Mouse (Mus musculus) kidney, embryonic 15.5 days (tissue): Measurements from ENCODE around the gene Pou2f3. TPM values are rescaled to one million over a fixed set of nuclear protein-coding genes. Genes with fewer than 3 reads are reported as not detected.
A peak's percentile ranks its signal among the peaks of the same experiment; 100 is the strongest.

ENCODE experiments used
- ATAC-seq: fragments of 200-750 bp; cut with Nextera tagmentation; replicated peaks from 2 replicates; pipeline ENCODE4 v1.8.0; 2017; ENCODE audit warnings: moderate TSS enrichment; ENCODE audit not compliant: low FRiP score
- H3K27ac ChIP-seq: fragments of 300-500 bp; sonication (generic); 2 replicates; pipeline ENCODE4 v1.5.1; 2015; ENCODE audit warnings: mild to moderate bottlenecking, inconsistent platforms
- H3K27me3 ChIP-seq: fragments of 300-500 bp; sonication (generic); 2 replicates; pipeline ENCODE4 v1.6.1; 2015; ENCODE audit warnings: inconsistent platforms
- H3K36me3 ChIP-seq: fragments of 300-500 bp; sonication (generic); 2 replicates; pipeline ENCODE4 v1.6.1; 2015; ENCODE audit warnings: inconsistent platforms
- H3K4me1 ChIP-seq: fragments of 300-500 bp; sonication (generic); 2 replicates; pipeline ENCODE4 v1.6.1; 2015; ENCODE audit warnings: inconsistent platforms
- H3K4me2 ChIP-seq: fragments of 300-500 bp; sonication (generic); 2 replicates; pipeline ENCODE4 v1.6.1; 2015; ENCODE audit warnings: moderate library complexity, mild to moderate bottlenecking, inconsistent platforms
- H3K4me3 ChIP-seq: fragments of 300-500 bp; sonication (generic); replicated peaks from 2 replicates; pipeline ENCODE4 v1.5.1; 2015; ENCODE audit warnings: mild to moderate bottlenecking, inconsistent platforms
- H3K9ac ChIP-seq: fragments of 300-500 bp; sonication (generic); 2 replicates; pipeline ENCODE4 v1.6.1; 2015; ENCODE audit warnings: mild to moderate bottlenecking, inconsistent platforms
- H3K9me3 ChIP-seq: fragments of 300-500 bp; sonication (generic); replicated peaks from 2 replicates; pipeline ENCODE4 v1.6.1; 2016; ENCODE audit warnings: inconsistent platforms
- WGBS: fragments of 180-500 bp; shearing (Covaris S2); methylation state at CpG from one replicate; pipeline ENCODE4 v1.1.7; 2015; ENCODE audit warnings: mixed read lengths; 5-methylcytosine and 5-hydroxymethylcytosine counted together
- polyA plus RNA-seq: library from polyadenylated mRNA; unstranded; fragments of >200 nt; fragmentation: Nextera tagmentation; extraction: Ambion mirVana; gene quantifications from 2 replicates; pipeline ENCODE4 v1.2.1, GENCODE M21; 2015

Pou2f3 gene
- 0.17 TPM in 1 of 2 replicates, not detected in the other for polyA plus RNA-seq

DNA sequence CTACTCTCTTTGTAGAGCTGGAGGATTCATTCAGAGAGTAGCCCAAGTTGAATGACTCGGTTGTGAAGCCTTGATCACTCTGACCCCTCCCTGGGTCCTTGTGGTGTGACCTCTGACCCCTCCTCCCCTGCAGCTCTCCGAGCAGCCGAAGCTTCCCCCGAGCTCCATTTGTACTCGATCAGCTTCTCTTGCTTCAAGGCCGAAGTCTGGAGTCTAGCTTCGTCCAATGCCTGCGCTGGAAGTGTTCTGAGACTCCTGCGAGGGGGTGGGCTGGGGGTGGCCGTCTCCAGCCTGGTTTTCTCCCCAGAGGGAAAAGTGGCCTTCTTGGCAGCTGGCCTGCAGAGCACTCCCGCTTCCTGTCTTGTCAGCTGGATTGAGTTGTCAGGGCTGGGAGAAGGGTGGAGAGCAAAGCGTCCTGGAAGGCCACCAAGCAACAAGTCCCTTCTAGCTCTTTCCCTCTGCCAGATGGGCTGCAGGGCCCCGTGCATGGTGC, at the start of gene Pou2f3:
TSS of gene Pou2f3 (minus strand) at position 180 of the 493 bp plus-strand sequence.
- H3K36me3 ChIP-seq = no peaks in the 10 kb centered on the region
- H3K9ac ChIP-seq = no peak within 1 kb of the TSS
- 8% methylated on average over 13 of the region's 13 CpGs for WGBS
- no peak within 1 kb of the TSS for H3K4me3 ChIP-seq
- peak within 1 kb of the TSS; percentile 79 for H3K27ac ChIP-seq
- peak within 1 kb of the TSS; percentile 37 for H3K4me2 ChIP-seq
- H3K4me1 ChIP-seq = peaks cover 23% of the 10 kb centered on the region
- no peaks in the 10 kb centered on the region for H3K9me3 ChIP-seq
- H3K27me3 ChIP-seq = peaks cover 21% of the 10 kb centered on the region
- ATAC-seq = peak; percentile 74

DNA sequence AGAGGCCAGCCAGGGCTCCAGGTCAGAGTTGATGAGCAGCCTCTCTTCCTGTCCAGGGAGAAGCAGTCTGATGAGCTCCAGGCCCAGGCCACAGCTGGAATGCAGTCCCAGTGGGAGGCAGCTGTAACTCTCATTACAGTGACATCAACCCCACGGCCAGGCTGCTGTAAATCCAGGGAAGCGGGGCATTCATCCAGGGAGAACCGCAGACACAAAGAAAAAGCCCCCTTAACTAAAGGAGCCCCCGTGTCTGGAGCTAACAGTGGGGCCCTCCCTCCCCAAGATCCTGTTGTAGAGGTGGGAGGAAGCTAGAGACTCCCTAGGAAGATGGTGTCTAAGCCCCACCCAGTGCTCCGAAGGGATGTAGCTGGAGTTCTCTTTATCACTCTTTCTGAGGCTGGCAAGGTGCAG, 43.1 kb upstream of the Pou2f3 start:
- peak; percentile 88 for ATAC-seq
- H3K27me3 ChIP-seq = no peaks in the 10 kb centered on the region
- H3K27ac ChIP-seq = peak overlapping the region; percentile 90
- peak overlapping the region; percentile 23; the same call in 1 of the 2 replicates for H3K4me2 ChIP-seq
- H3K36me3 ChIP-seq = no peaks in the 10 kb centered on the region
- H3K4me1 ChIP-seq = peaks cover 34% of the 10 kb centered on the region
- WGBS = 8% methylated on average over 5 of the region's 5 CpGs
- H3K9me3 ChIP-seq = no peaks in the 10 kb centered on the region
- no peak overlapping the region for H3K9ac ChIP-seq
- no peak overlapping the region for H3K4me3 ChIP-seq

DNA sequence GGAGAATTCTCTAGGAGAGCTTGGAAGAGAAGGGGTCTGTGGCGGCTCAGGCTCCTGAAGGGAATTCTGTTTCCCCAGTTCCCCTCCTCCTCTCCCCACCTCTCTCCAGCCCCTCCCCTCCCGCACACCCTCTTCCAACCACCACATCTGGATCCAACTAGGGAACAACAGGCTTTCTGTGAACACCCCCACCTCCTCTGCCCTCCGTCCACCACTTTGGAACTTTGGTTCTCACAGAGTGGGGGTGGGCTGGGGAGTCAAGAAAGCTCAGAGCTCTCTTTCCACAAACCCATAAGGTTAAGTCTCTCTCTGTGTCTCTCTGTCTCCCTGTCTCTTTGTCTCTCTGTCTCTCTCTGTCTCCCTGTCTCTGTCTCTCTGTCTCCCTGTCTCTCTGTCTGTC, 42.6 kb upstream of the Pou2f3 start:
- no peak overlapping the region for H3K4me3 ChIP-seq
- H3K9ac ChIP-seq = no peak overlapping the region
- no peaks in the 10 kb centered on the region for H3K9me3 ChIP-seq
- H3K27ac ChIP-seq = peak overlapping the region; percentile 90
- no peaks in the 10 kb centered on the region for H3K36me3 ChIP-seq
- peak overlapping the region; percentile 23; the same call in 1 of the 2 replicates for H3K4me2 ChIP-seq
- peak; percentile 33; the same call in 1 of the 2 replicates for ATAC-seq
- no peaks in the 10 kb centered on the region for H3K27me3 ChIP-seq
- 39% methylated on average over 3 of the region's 3 CpGs for WGBS
- peaks cover 34% of the 10 kb centered on the region for H3K4me1 ChIP-seq

DNA sequence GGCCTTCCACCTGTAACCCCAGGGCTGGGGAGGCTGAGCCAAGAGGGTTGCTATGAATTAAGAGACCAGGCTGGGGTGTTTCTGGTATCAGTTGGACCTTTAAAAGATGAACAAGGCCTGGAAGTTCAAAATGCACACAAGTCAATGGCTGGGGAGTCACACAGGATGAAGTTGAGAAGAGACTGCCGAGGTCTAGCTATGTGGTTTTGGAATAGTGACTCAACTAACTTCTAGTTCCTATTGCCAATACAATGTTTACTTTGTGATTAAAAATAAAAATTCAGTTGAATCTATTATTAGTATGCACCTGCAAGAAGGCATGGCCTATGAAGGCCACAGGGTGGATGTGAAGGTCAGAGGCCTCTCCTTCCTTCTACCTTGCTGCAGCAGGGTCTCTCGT, 41.6 kb upstream of the Pou2f3 start:
- no peaks in the 10 kb centered on the region for H3K27me3 ChIP-seq
- H3K27ac ChIP-seq = no peak overlapping the region
- H3K9me3 ChIP-seq = no peaks in the 10 kb centered on the region
- ATAC-seq = no peak
- no peak overlapping the region for H3K4me3 ChIP-seq
- H3K4me1 ChIP-seq = peaks cover 38% of the 10 kb centered on the region
- 85% methylated on average over 2 of the region's 2 CpGs for WGBS
- no peaks in the 10 kb centered on the region for H3K36me3 ChIP-seq
- H3K9ac ChIP-seq = no peak overlapping the region
- H3K4me2 ChIP-seq = no peak overlapping the region

DNA sequence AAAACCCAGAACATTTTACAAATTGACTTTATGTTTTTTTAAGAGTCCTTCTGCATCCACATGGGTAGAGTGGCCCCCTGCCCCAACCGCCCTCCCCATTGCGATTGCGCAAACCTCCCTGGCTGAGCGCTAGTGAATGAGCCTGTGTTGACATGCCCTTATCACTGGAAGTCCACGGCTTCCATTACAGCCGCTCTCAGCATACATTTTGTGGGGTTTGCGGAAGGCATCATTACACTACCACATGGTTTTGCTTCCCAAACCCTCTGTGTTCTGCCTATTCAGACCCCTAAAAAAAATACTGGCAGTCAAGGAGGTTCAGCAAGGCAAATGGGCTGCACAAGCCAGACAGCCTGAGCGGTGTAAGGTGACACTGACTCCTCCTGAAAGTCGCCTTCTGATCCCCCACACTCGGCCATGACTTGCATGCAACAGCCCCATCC, 36.6 kb upstream of the Pou2f3 start:
- Histone ChIP-seq H3K4me1 (peaks cover 23% of the 10 kb centered on the region), H3K4me2 (peak overlapping the region; percentile 26; the same call in 1 of the 2 replicates), H3K27me3 (no peaks in the 10 kb centered on the region), H3K4me3 (no peak overlapping the region), H3K9me3 (no peaks in the 10 kb centered on the region), H3K27ac (peak overlapping the region; percentile 7; the same call in 1 of the 2 replicates), H3K9ac (no peak overlapping the region), H3K36me3 (no peaks in the 10 kb centered on the region)
- no peak for ATAC-seq
- WGBS = 26% methylated on average over 10 of the region's 10 CpGs

DNA sequence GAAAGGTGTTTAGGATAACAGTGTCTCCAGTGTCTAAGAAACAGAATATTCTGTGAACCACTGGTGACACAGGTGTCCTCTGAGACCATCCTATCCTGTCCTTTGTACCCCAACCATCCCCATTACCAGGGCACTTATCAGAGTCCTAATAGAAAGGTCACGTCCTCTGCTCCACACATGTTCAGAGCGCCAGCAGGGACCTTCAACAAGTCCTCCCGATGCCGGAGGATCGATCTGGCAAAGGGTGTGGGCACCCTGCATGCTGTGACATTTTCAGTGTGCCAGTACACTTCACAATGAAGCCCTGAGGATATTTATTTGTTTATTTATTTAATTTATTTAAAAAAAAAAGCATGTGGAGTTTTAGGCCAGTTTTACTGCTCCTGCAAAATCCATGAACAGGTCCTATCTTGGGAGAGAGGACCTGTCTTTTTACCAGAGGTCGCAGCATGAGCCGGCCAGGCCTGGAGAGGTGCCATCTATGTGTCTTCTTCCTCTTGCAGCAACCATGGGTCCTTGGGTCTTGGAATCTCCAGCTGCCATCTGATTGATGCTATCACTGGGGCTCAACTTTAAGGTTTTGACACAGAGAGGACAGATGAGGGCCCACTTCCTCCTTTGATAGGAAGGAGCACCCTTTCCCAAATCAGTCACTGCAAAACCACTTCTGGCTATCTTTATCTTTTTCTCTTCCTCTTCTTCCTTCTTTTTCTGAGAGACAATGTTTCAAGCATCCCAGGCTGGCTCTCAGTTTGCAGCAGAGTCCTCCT, 35.8 kb upstream of the Pou2f3 start:
- Histone ChIP-seq H3K27me3 (no peaks in the 10 kb centered on the region), H3K4me3 (no peak overlapping the region), H3K36me3 (no peaks in the 10 kb centered on the region), H3K4me2 (no peak overlapping the region), H3K9ac (no peak overlapping the region), H3K4me1 (peaks cover 24% of the 10 kb centered on the region), H3K9me3 (no peaks in the 10 kb centered on the region), H3K27ac (no peak overlapping the region)
- 92% methylated on average over 7 of the region's 7 CpGs for WGBS
- no peak for ATAC-seq

DNA sequence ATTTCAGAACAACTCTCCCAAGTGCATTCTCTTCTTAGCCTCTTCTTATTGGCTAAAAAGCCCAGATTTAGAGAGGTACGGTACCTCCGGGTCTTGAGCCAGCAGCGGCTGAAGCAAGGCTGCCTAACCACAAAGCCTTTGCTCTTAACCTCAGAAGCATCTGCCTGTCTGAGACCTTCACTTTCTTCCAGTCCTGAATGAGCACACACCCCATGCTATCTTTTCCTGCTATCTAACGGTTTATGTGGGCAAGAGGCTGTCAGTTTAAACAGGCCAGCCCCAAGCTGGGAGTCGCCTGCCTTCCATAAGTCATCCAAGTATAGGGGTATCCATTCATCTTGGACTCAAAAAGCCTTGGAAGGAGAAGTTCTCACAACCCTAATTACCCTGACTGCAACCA, 32.3 kb upstream of the Pou2f3 start:
- no peak overlapping the region for H3K4me3 ChIP-seq
- H3K9ac ChIP-seq = no peak overlapping the region
- no peaks in the 10 kb centered on the region for H3K27me3 ChIP-seq
- H3K27ac ChIP-seq = no peak overlapping the region
- no peaks in the 10 kb centered on the region for H3K36me3 ChIP-seq
- peaks cover 53% of the 10 kb centered on the region for H3K4me1 ChIP-seq
- 75% methylated on average over 5 of the region's 5 CpGs for WGBS
- ATAC-seq = no peak
- no peaks in the 10 kb centered on the region for H3K9me3 ChIP-seq
- H3K4me2 ChIP-seq = no peak overlapping the region

DNA sequence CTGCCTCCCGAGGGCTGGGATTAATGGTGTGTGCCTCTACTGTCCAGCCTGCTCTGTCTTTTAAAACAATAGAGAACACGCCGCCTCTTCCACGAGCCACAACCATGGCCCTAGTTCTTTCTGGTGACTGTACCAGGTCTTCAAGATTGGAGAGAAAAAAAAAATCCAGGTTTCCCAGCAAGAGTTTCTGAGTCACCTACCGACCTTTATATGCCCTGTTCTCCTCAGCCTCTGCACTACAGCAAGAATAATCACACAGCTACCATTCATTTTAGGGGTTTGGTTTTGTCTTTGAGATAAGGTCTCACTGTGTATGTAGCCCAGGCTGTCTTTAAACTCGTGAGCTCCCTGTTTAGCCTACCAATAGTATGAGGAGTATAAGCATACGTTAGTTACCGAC, 31.8 kb upstream of the Pou2f3 start:
- Histone ChIP-seq H3K27ac (no peak overlapping the region), H3K36me3 (no peaks in the 10 kb centered on the region), H3K9ac (no peak overlapping the region), H3K4me1 (peaks cover 56% of the 10 kb centered on the region), H3K4me3 (no peak overlapping the region), H3K9me3 (no peaks in the 10 kb centered on the region), H3K27me3 (no peaks in the 10 kb centered on the region), H3K4me2 (no peak overlapping the region)
- WGBS = 90% methylated on average over 8 of the region's 8 CpGs
- ATAC-seq = no peak

DNA sequence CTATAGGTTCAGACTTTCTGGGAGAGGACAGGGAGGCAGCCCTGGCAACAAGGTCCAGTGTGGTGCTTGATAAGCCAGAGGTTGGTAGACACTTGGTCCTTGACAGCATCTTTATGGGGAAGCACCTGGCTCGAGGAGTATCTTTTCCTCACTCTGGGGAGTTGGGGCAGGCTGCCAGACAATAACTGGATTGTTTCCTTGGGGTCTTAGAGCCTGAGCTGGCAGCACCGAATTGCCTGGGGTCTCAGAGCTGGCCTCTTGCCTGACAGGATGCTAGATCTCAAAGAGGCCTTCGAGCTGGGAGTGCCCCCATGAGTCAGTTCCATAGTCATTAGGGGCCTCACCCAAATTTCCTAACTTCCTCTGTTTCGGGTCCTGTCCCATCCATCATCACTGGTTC, 31.1 kb upstream of the Pou2f3 start:
- H3K4me3 ChIP-seq = no peak overlapping the region
- no peaks in the 10 kb centered on the region for H3K9me3 ChIP-seq
- H3K27ac ChIP-seq = no peak overlapping the region
- no peak overlapping the region for H3K4me2 ChIP-seq
- H3K4me1 ChIP-seq = peaks cover 58% of the 10 kb centered on the region
- H3K27me3 ChIP-seq = no peaks in the 10 kb centered on the region
- no peak for ATAC-seq
- H3K9ac ChIP-seq = no peak overlapping the region
- WGBS = 45% methylated on average over 4 of the region's 4 CpGs
- H3K36me3 ChIP-seq = no peaks in the 10 kb centered on the region

DNA sequence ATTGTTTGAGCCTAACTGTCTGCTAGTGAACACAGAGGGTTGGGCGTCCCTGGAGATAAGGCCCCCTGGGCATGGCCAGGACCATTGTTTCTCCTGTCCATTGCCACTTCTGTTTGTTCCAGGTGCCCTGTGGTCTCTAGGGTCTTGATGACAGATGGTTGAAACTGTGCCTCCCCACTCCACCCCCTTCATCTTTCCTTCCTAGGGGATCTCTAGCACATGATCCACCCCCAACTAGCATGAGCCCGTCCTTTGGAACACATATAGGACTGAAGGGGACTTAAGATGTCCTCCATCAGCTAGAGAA, 30.4 kb upstream of the Pou2f3 start:
- peaks cover 61% of the 10 kb centered on the region for H3K4me1 ChIP-seq
- H3K36me3 ChIP-seq = no peaks in the 10 kb centered on the region
- no peak for ATAC-seq
- peak overlapping the region; percentile 81 for H3K4me2 ChIP-seq
- no peaks in the 10 kb centered on the region for H3K9me3 ChIP-seq
- no peak overlapping the region; the same call in 1 of the 2 replicates for H3K4me3 ChIP-seq
- peak overlapping the region; percentile 94 for H3K27ac ChIP-seq
- WGBS = 53% methylated on average over 2 of the region's 2 CpGs
- H3K27me3 ChIP-seq = no peaks in the 10 kb centered on the region
- H3K9ac ChIP-seq = no peak overlapping the region

DNA sequence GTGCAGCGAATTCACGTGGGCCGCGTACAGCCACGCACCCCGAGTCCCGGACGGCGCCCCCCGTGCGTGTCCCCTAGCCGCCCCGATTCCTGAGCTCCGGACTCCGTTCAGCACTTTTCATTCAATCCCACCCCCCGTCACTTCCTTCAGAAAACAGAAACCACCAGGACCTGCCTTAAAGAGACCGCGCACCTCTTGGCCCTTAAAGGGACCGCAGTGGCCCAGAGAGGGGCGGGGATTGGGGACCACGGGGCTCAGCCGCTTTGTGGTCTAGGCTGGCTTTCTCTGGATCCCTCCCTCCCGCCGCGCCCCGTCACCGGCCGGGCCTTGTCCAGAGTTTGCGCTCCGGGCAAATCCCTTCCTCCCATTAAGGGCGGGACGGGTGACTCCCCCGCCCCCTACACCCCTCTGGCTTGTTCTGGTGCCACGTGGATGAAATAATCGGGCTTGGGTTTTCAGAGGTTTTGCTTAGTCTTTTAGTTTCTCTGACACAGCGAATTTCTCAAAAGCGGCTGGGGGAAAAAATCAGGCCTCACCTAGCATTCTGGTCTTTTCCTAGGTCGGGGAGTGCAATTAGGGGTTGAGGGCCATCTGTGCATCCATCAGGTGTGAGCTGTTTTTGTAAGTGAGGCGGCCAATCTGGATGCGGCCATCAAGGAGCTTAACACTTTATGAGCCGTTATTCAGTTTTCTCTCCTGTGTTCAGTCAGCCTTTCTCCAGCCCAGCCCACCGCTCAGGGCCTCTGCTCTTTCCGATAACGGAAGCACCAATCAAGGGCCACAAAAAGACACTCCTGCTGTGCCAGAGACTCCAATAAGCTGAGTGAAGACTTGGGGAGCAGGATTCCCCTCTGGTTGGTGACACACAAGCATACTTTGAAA, 29.8 kb upstream of the Pou2f3 start, which contains the start of gene Oaf:
TSS of gene Oaf (minus strand) at position 200 of the 882 bp plus-strand sequence.
- peak within 1 kb of the TSS; percentile 78 for H3K4me3 ChIP-seq
- under 1% methylated on average over 44 of the region's 44 CpGs for WGBS
- ATAC-seq = peak; percentile 94

More for the DNA sequence above, 29.8 kb upstream of the Pou2f3 start, which contains the start of gene Oaf:
- peak within 1 kb of the TSS; percentile 81 for H3K4me2 ChIP-seq
- peak within 1 kb of the TSS; percentile 94 for H3K27ac ChIP-seq
- no peaks in the 10 kb centered on the region for H3K9me3 ChIP-seq
- H3K27me3 ChIP-seq = no peaks in the 10 kb centered on the region
- H3K9ac ChIP-seq = peak within 1 kb of the TSS; percentile 81
- no peaks in the 10 kb centered on the region; the same call in 1 of the 2 replicates for H3K36me3 ChIP-seq
- peaks cover 67% of the 10 kb centered on the region for H3K4me1 ChIP-seq
